Mouse (Mus musculus) olfactory bulb, adult 2 months (tissue): ENCODE data around the gene Aoc3. TPM values are rescaled to one million over a fixed set of nuclear protein-coding genes. Genes with fewer than 3 reads are reported as not detected.

ENCODE experiments used
- H3K27ac ChIP-seq: fragments of 200-500 bp; 2 replicates; pipeline ENCODE4 v1.5.1; 2012; ENCODE audit warnings: low read depth, low read length; ENCODE audit not compliant: insufficient read depth
- H3K4me1 ChIP-seq: fragments of 200-500 bp; 2 replicates; pipeline ENCODE4 v1.6.1; 2012; ENCODE audit warnings: low read length; ENCODE audit not compliant: control insufficient read depth, insufficient read depth
- H3K4me3 ChIP-seq: fragments of 200-500 bp; 2 replicates; pipeline ENCODE4 v1.5.1; 2012; ENCODE audit warnings: mild to moderate bottlenecking, low read depth, low read length, moderate library complexity; ENCODE audit not compliant: insufficient read depth
- CTCF ChIP-seq: fragments of 200-500 bp; IDR thresholded peaks from 2 replicates; pipeline ENCODE4 v1.5.1; 2012; ENCODE audit warnings: low read depth, mild to moderate bottlenecking, low read length, moderate library complexity; ENCODE audit not compliant: insufficient read depth
- POLR2A ChIP-seq: fragments of 200-500 bp; IDR thresholded peaks from 2 replicates; pipeline ENCODE4 v1.6.1; 2012; ENCODE audit warnings: mild to moderate bottlenecking, low read depth, low read length, moderate library complexity; ENCODE audit not compliant: insufficient read depth
- WGBS: fragments of 180-500 bp; shearing (Covaris S2); methylation state at CpG from one replicate; pipeline ENCODE4 v1.1.7; 2018; 5-methylcytosine and 5-hydroxymethylcytosine counted together
- polyA plus RNA-seq: library from polyadenylated mRNA; stranded (reverse); fragments of >200 nt; gene quantifications from 2 replicates; pipeline ENCODE4 v1.2.4, GENCODE M21; 2012; ENCODE audit warnings: low replicate concordance; ENCODE audit not compliant: missing spikeins, insufficient read depth, insufficient read length

The Aoc3 gene
- polyA plus RNA-seq, 1 experiment: not detected

- no peak overlapping the region for H3K4me3 ChIP-seq
- TF ChIP-seq POLR2A (no peak), CTCF (no peak)
- WGBS: 84% methylated on average over 6 of the region's 6 CpGs
- H3K4me1 ChIP-seq: no peaks in the 10 kb centered on the region
- no peak overlapping the region for H3K27ac ChIP-seq
Observed at GRCm38 (mm10) chr11:101378926-101379325, 48.5 kb downstream of the Aoc3 start.

DNA sequence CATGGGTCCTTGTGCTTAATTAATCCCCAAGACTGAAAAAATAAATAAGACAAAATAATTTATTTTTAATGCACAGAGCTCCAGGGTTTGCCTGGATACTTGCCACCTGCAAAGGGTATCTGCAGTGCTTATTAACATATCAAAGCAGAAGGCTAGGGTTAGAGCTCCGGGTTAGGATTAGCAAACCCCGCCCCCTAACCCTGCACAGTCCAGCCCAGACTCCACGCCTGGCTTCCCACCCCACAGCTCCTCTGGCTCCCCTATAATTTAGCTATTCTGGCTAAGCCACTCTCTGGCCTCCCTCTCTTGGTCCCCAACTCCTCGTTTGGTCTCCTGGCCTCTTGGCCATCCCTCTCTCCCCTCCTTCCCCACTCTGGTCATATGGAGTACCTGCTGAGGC lies 51.4 kb downstream of the Aoc3 start:
- H3K4me1 ChIP-seq: no peaks in the 10 kb centered on the region
- no peak overlapping the region for H3K4me3 ChIP-seq
- 6% methylated on average over 4 of the region's 4 CpGs for WGBS
- no peak overlapping the region for H3K27ac ChIP-seq
- TF ChIP-seq POLR2A: no peak
- TF ChIP-seq CTCF: no peak

Other genes with a start within 250 kb of the Aoc3 start
- gene Coasy, start 248.0 kb upstream of the Aoc3 start, polyA plus RNA-seq: not detected in 2 replicates
- not detected in 2 replicates for gene Mlx, start 243.3 kb upstream of the Aoc3 start, polyA plus RNA-seq
- gene Psmc3ip, start 235.2 kb upstream of the Aoc3 start, polyA plus RNA-seq: not detected in 2 replicates
- gene Retreg3, start 210.7 kb upstream of the Aoc3 start, polyA plus RNA-seq: not detected in 2 replicates
- not detected in 2 replicates for gene Tubg1, start 210.7 kb upstream of the Aoc3 start, polyA plus RNA-seq
- not detected in 2 replicates for gene Tubg2, start 174.7 kb upstream of the Aoc3 start, polyA plus RNA-seq
- gene Cntnap1, start 160.1 kb upstream of the Aoc3 start, polyA plus RNA-seq: not detected in 2 replicates
- not detected in 2 replicates for gene Plekhh3, start 159.3 kb upstream of the Aoc3 start, polyA plus RNA-seq
- not detected in 2 replicates for gene Ccr10, start 155.2 kb upstream of the Aoc3 start, polyA plus RNA-seq
- gene Ezh1, start 104.1 kb upstream of the Aoc3 start, polyA plus RNA-seq: not detected in 2 replicates
- not detected in 2 replicates for gene Ramp2, start 84.6 kb upstream of the Aoc3 start, polyA plus RNA-seq
- not detected in 2 replicates for gene Vps25, start 76.9 kb upstream of the Aoc3 start, polyA plus RNA-seq
- not detected in 2 replicates for gene Wnk4, start 70.0 kb upstream of the Aoc3 start, polyA plus RNA-seq
- gene Cntd1, start 51.6 kb upstream of the Aoc3 start, polyA plus RNA-seq: not detected in 2 replicates
- not detected in 2 replicates for gene Coa3, start 51.5 kb upstream of the Aoc3 start, polyA plus RNA-seq
- not detected in 2 replicates for gene Becn1, start 28.3 kb upstream of the Aoc3 start, polyA plus RNA-seq
- 706 TPM in 1 of 2 replicates, not detected in the other for gene Psme3, start 14.4 kb upstream of the Aoc3 start, polyA plus RNA-seq
- gene Aoc2, start 5.5 kb upstream of the Aoc3 start, polyA plus RNA-seq: not detected in 2 replicates
- gene G6pc, start 37.0 kb downstream of the Aoc3 start, polyA plus RNA-seq: not detected in 2 replicates
- not detected in 2 replicates for gene Aarsd1, start 87.0 kb downstream of the Aoc3 start, polyA plus RNA-seq
- gene Gm27029, start 94.2 kb downstream of the Aoc3 start, polyA plus RNA-seq: not detected in 2 replicates
- gene Rundc1, start 94.5 kb downstream of the Aoc3 start, polyA plus RNA-seq: not detected in 2 replicates
- gene Ptges3l, start 94.7 kb downstream of the Aoc3 start, polyA plus RNA-seq: not detected in 2 replicates
- gene Rpl27, start 111.7 kb downstream of the Aoc3 start, polyA plus RNA-seq: not detected in 2 replicates
- not detected in 2 replicates for gene Ifi35, start 117.8 kb downstream of the Aoc3 start, polyA plus RNA-seq
- gene Rnd2, start 134.4 kb downstream of the Aoc3 start, polyA plus RNA-seq: 335 TPM in 1 of 2 replicates, not detected in the other
- not detected in 2 replicates for gene Vat1, start 135.6 kb downstream of the Aoc3 start, polyA plus RNA-seq
- not detected in 2 replicates for gene Brca1, start 221.3 kb downstream of the Aoc3 start, polyA plus RNA-seq
- gene Nbr1, start 221.5 kb downstream of the Aoc3 start, polyA plus RNA-seq: not detected in 2 replicates